Mouse (Mus musculus) G1E (cell line): ENCODE results near the gene Ggt6.

Experiments used
- CTCF ChIP-seq: IDR thresholded peaks from 2 replicates; pipeline ENCODE4 v1.5.1; 2012; ENCODE audit warnings: low read depth, low read length, inconsistent platforms, mixed read lengths
- GATA1 ChIP-seq: IDR thresholded peaks from 2 replicates; pipeline ENCODE4 v1.6.1; 2012; ENCODE audit warnings: borderline replicate concordance, low read length, inconsistent platforms, mixed read lengths
- POLR2AphosphoS5 ChIP-seq: IDR thresholded peaks from 2 replicates; pipeline ENCODE4 v1.6.1; 2012; ENCODE audit warnings: low read depth, low read length, inconsistent platforms; ENCODE audit not compliant: insufficient replicate concordance
- TAL1 ChIP-seq: conservative IDR thresholded peaks from 2 replicates; pipeline ENCODE4 v1.6.1; 2012; ENCODE audit warnings: low read depth, low read length, inconsistent platforms, mixed read lengths

GRCm38 (mm10) chr11:72435694-72436045, 344 bp downstream of the Ggt6 start:
- TF ChIP-seq GATA1 (no peak), CTCF (no peak), TAL1 (no peak), POLR2AphosphoS5 (no peak)
